Mouse (Mus musculus) neural tube, embryonic 10.5 days (tissue): Measurements from ENCODE around the gene Cd276.
A peak's percentile ranks its signal among the peaks of the same experiment; 100 is the strongest.

Source experiments
- DNase-seq: peaks from one replicate; pipeline ENCODE4 v3.0.0-alpha.2; 2017; ENCODE audit warnings: low spot score; ENCODE audit errors: extremely low spot score

Gene Cd276

GRCm38 (mm10) chr9:58550928-58551327, 4.3 kb downstream of the Cd276 start:
- DNase-seq = no peak

GRCm38 (mm10) chr9:58549694-58550093, 5.5 kb downstream of the Cd276 start:
- no peak for DNase-seq

- no peak for DNase-seq
These were observed 6.3 kb downstream of the Cd276 start for GRCm38 (mm10) chr9:58548897-58549296.

- DNase-seq = no peak
These were observed 8.4 kb downstream of the Cd276 start for GRCm38 (mm10) chr9:58546630-58547360.

- no peak for DNase-seq
These were observed 9.8 kb downstream of the Cd276 start for GRCm38 (mm10) chr9:58545428-58545827.

- no peak for DNase-seq
These were observed 10.3 kb downstream of the Cd276 start for GRCm38 (mm10) chr9:58544879-58545324.

GRCm38 (mm10) chr9:58541895-58542338, 13.3 kb downstream of the Cd276 start:
- DNase-seq = peak; percentile 16

GRCm38 (mm10) chr9:58539886-58540285, 15.4 kb downstream of the Cd276 start:
- DNase-seq = peak; percentile 49

GRCm38 (mm10) chr9:58537774-58538173, 17.5 kb downstream of the Cd276 start:
- no peak for DNase-seq

GRCm38 (mm10) chr9:58535447-58536134, 19.6 kb downstream of the Cd276 start:
- peak; percentile 34 for DNase-seq

- peak; percentile 42 for DNase-seq
These were observed 20.5 kb downstream of the Cd276 start for GRCm38 (mm10) chr9:58534766-58535165.

- DNase-seq = no peak
These were observed 21.9 kb downstream of the Cd276 start for GRCm38 (mm10) chr9:58533322-58533721.

- DNase-seq = no peak
These were observed 23.0 kb downstream of the Cd276 start for GRCm38 (mm10) chr9:58532236-58532635.

GRCm38 (mm10) chr9:58530407-58530806, 24.8 kb downstream of the Cd276 start:
- no peak for DNase-seq

- DNase-seq = no peak
These were observed 27.4 kb downstream of the Cd276 start for GRCm38 (mm10) chr9:58527841-58528240.

GRCm38 (mm10) chr9:58525108-58525507, 30.1 kb downstream of the Cd276 start:
- no peak for DNase-seq

- DNase-seq = no peak
These were observed 33.3 kb downstream of the Cd276 start for GRCm38 (mm10) chr9:58521883-58522423.

- no peak for DNase-seq
These were observed 34.2 kb downstream of the Cd276 start for GRCm38 (mm10) chr9:58520816-58521581.

GRCm38 (mm10) chr9:58519953-58520352, 35.3 kb downstream of the Cd276 start:
- no peak for DNase-seq

GRCm38 (mm10) chr9:58517866-58518750, 37.1 kb downstream of the Cd276 start:
- no peak for DNase-seq

GRCm38 (mm10) chr9:58516480-58516879, 38.8 kb downstream of the Cd276 start:
- no peak for DNase-seq
